Mouse (Mus musculus) stomach, embryonic 14.5 days (tissue): ENCODE measurements around the gene Cenpk. TPM values are rescaled to one million over a fixed set of nuclear protein-coding genes. Genes with fewer than 3 reads are reported as not detected.

Experiments used
- ATAC-seq: fragments of 200-750 bp; cut with Nextera tagmentation; 2 replicates; pipeline ENCODE4 v1.8.0; 2017; ENCODE audit warnings: low read depth, moderate TSS enrichment; ENCODE audit not compliant: insufficient number of reproducible peaks, insufficient read depth, low FRiP score
- H3K27ac ChIP-seq: fragments of 300-500 bp; sonication (generic); 2 replicates; pipeline ENCODE4 v1.5.1; 2014; ENCODE audit warnings: mild to moderate bottlenecking, low read length, moderate library complexity, mixed read lengths
- H3K27me3 ChIP-seq: fragments of 300-500 bp; sonication (generic); 2 replicates; pipeline ENCODE4 v1.6.1; 2014; ENCODE audit warnings: low read length, control low read depth, mixed read lengths; ENCODE audit not compliant: control insufficient read depth, insufficient read depth
- H3K36me3 ChIP-seq: fragments of 300-500 bp; sonication (generic); 2 replicates; pipeline ENCODE4 v1.6.1; 2014; ENCODE audit warnings: mild to moderate bottlenecking, control low read depth, low read length, moderate library complexity, mixed read lengths; ENCODE audit not compliant: control insufficient read depth, insufficient read depth
- H3K4me1 ChIP-seq: fragments of 300-500 bp; sonication (generic); 2 replicates; pipeline ENCODE4 v1.6.1; 2014; ENCODE audit warnings: low read length, control low read depth, mixed read lengths; ENCODE audit not compliant: control insufficient read depth, insufficient read depth
- H3K4me2 ChIP-seq: fragments of 300-500 bp; sonication (generic); replicated peaks from 2 replicates; pipeline ENCODE4 v1.6.1; 2014; ENCODE audit warnings: low read depth, low read length, control low read depth
- H3K4me3 ChIP-seq: fragments of 300-500 bp; sonication (generic); 2 replicates; pipeline ENCODE4 v1.5.1; 2014; ENCODE audit warnings: low read depth, low read length, control low read depth
- H3K9ac ChIP-seq: fragments of 300-500 bp; sonication (generic); replicated peaks from 2 replicates; pipeline ENCODE4 v1.6.1; 2014; ENCODE audit warnings: low read depth, mild to moderate bottlenecking, control low read depth, low read length, moderate library complexity, mixed read lengths
- H3K9me3 ChIP-seq: fragments of 300-500 bp; sonication (generic); 2 replicates; pipeline ENCODE4 v1.6.1; 2016; ENCODE audit warnings: low read depth, low read length, control low read depth; ENCODE audit not compliant: control insufficient read depth
- WGBS: fragments of 180-500 bp; shearing (Covaris S2); extraction: QIAGEN DNeasy Blood & Tissue Kit; methylation state at CpG from one replicate; pipeline ENCODE4 v1.1.7; 2014; 5-methylcytosine and 5-hydroxymethylcytosine counted together
- polyA plus RNA-seq: library from polyadenylated mRNA; unstranded; fragments of >200 nt; fragmentation: Nextera tagmentation; extraction: Ambion mirVana; gene quantifications from 2 replicates; pipeline ENCODE4 v1.2.1, GENCODE M21; 2014

Cenpk gene
- polyA plus RNA-seq, 1 experiment from 2014 or later = 61.1 TPM

GRCm38 (mm10) chr13:104258997-104259396 is 30.6 kb downstream of the Cenpk start:
- no peaks in the 10 kb centered on the region for H3K4me1 ChIP-seq
- no peak overlapping the region for H3K4me2 ChIP-seq
- no peak overlapping the region for H3K4me3 ChIP-seq
- H3K27ac ChIP-seq = no peak overlapping the region
- no peaks in the 10 kb centered on the region for H3K27me3 ChIP-seq
- no peaks in the 10 kb centered on the region for H3K36me3 ChIP-seq
- H3K9me3 ChIP-seq = no peaks in the 10 kb centered on the region
- H3K9ac ChIP-seq = no peak overlapping the region
- 94% methylated on average over 3 of the region's 3 CpGs for WGBS
- ATAC-seq = no peak

GRCm38 (mm10) chr13:104285031-104285431 is 56.6 kb downstream of the Cenpk start:
- no peaks in the 10 kb centered on the region for H3K36me3 ChIP-seq
- no peak overlapping the region for H3K27ac ChIP-seq
- H3K9ac ChIP-seq = no peak overlapping the region
- H3K4me1 ChIP-seq = no peaks in the 10 kb centered on the region
- H3K9me3 ChIP-seq = no peaks in the 10 kb centered on the region
- no peak overlapping the region for H3K4me3 ChIP-seq
- WGBS = 5% methylated on average over 2 of the region's 2 CpGs
- no peak overlapping the region; the same call in 1 of the 2 replicates for H3K4me2 ChIP-seq
- ATAC-seq = no peak
- no peaks in the 10 kb centered on the region for H3K27me3 ChIP-seq

GRCm38 (mm10) chr13:104285737-104286311 is 57.4 kb downstream of the Cenpk start:
- Histone ChIP-seq H3K4me1 (no peaks in the 10 kb centered on the region), H3K4me3 (peak overlapping the region; percentile 27), H3K27ac (peak overlapping the region; percentile 57), H3K9ac (no peak overlapping the region), H3K36me3 (no peaks in the 10 kb centered on the region), H3K4me2 (peak overlapping the region; percentile 44), H3K27me3 (no peaks in the 10 kb centered on the region), H3K9me3 (no peaks in the 10 kb centered on the region)
- ATAC-seq = no peak
- 2% methylated on average over 10 of the region's 10 CpGs for WGBS

GRCm38 (mm10) chr13:104286336-104286735 is 57.9 kb downstream of the Cenpk start:
- peak overlapping the region; percentile 27 for H3K4me3 ChIP-seq
- no peaks in the 10 kb centered on the region for H3K27me3 ChIP-seq
- H3K36me3 ChIP-seq = no peaks in the 10 kb centered on the region
- WGBS = under 1% methylated on average over 4 of the region's 4 CpGs
- no peak for ATAC-seq
- peak overlapping the region; percentile 44 for H3K4me2 ChIP-seq
- H3K4me1 ChIP-seq = no peaks in the 10 kb centered on the region
- H3K9ac ChIP-seq = no peak overlapping the region
- no peaks in the 10 kb centered on the region for H3K9me3 ChIP-seq
- peak overlapping the region; percentile 78; the same call in 1 of the 2 replicates for H3K27ac ChIP-seq

- H3K9ac ChIP-seq = no peak overlapping the region
- H3K4me3 ChIP-seq = peak overlapping the region; percentile 27
- H3K27me3 ChIP-seq = no peaks in the 10 kb centered on the region
- H3K36me3 ChIP-seq = no peaks in the 10 kb centered on the region
- no peaks in the 10 kb centered on the region for H3K4me1 ChIP-seq
- peak overlapping the region; percentile 44 for H3K4me2 ChIP-seq
- no peaks in the 10 kb centered on the region for H3K9me3 ChIP-seq
- H3K27ac ChIP-seq = peak overlapping the region; percentile 78; the same call in 1 of the 2 replicates
- 0% methylated on average over 10 of the region's 10 CpGs for WGBS
- ATAC-seq = peak; percentile 90
These were observed 58.5 kb downstream of the Cenpk start for GRCm38 (mm10) chr13:104286897-104287309.

- Histone ChIP-seq H3K4me2 (peak within 1 kb of the TSS; percentile 44), H3K36me3 (no peaks in the 10 kb centered on the region), H3K9me3 (no peaks in the 10 kb centered on the region), H3K27me3 (no peaks in the 10 kb centered on the region), H3K27ac (peak within 1 kb of the TSS; percentile 78), H3K4me3 (peak within 1 kb of the TSS; percentile 27), H3K4me1 (no peaks in the 10 kb centered on the region), H3K9ac (peak within 1 kb of the TSS; percentile 28)
- WGBS = under 1% methylated on average over 23 of the region's 23 CpGs
- no peak for ATAC-seq
These were observed 59.2 kb downstream of the Cenpk start, which contains the start of gene Adamts6 for GRCm38 (mm10) chr13:104287366-104288225. Adamts6 (plus strand) TSS chr13:104287835.

GRCm38 (mm10) chr13:104288226-104288859 is 59.9 kb downstream of the Cenpk start:
- peak overlapping the region; percentile 78 for H3K27ac ChIP-seq
- no peaks in the 10 kb centered on the region for H3K9me3 ChIP-seq
- under 1% methylated on average over 7 of the region's 7 CpGs for WGBS
- ATAC-seq = peak; percentile 80; the same call in 1 of the 2 replicates
- no peaks in the 10 kb centered on the region for H3K27me3 ChIP-seq
- H3K9ac ChIP-seq = peak overlapping the region; percentile 28
- H3K36me3 ChIP-seq = no peaks in the 10 kb centered on the region
- peak overlapping the region; percentile 27 for H3K4me3 ChIP-seq
- H3K4me2 ChIP-seq = peak overlapping the region; percentile 44
- H3K4me1 ChIP-seq = no peaks in the 10 kb centered on the region

- no peak for ATAC-seq
- peak overlapping the region; percentile 44 for H3K4me2 ChIP-seq
- H3K9me3 ChIP-seq = no peaks in the 10 kb centered on the region
- no peaks in the 10 kb centered on the region for H3K36me3 ChIP-seq
- no peak overlapping the region for H3K27ac ChIP-seq
- H3K4me1 ChIP-seq = no peaks in the 10 kb centered on the region
- H3K4me3 ChIP-seq = peak overlapping the region; percentile 27; the same call in 1 of the 2 replicates
- H3K9ac ChIP-seq = no peak overlapping the region
- no peaks in the 10 kb centered on the region for H3K27me3 ChIP-seq
These were observed 60.8 kb downstream of the Cenpk start for GRCm38 (mm10) chr13:104289176-104289575.
